Mouse (Mus musculus): Measurements from ENCODE around the gene Tlr9. TPM values are rescaled to one million over a fixed set of nuclear protein-coding genes. Genes with fewer than 3 reads are reported as not detected.

Gene Tlr9
- polyA plus RNA-seq, 1 experiment from 2014 or later, result 0.08 TPM

DNA sequence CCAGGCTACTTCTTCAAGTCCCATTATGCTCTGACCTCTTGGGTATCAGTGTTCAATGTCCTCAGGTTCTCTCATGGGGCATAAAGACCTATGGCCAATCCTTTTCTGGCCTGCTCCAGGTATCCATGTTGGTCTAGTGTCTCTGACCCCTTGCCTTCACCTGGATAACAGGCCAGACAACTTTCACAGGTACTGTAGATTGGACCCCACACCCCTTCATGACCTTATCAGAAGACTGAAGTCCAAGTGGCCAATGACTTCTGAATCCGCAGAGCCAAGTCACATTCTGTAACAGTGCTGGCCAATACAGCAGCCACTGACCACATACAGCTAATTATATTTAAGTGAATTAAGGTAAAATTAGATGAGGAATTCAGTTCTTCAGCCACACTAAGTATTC, 49.9 kb downstream of the Tlr9 start:
- Histone ChIP-seq H3K4me1 (replicated peaks; ENCODE audit: control insufficient read depth, insufficient read depth, low read length) (no peaks in the 10 kb centered on the region; the same call in 1 of the 2 replicates), H3K9ac (ENCODE audit: low read depth, low read length) (no peak overlapping the region), H3K27me3 (replicated peaks; ENCODE audit: control insufficient read depth, insufficient read depth, low read length) (no peaks in the 10 kb centered on the region), H3K9me3 (ENCODE audit: control insufficient read depth) (no peaks in the 10 kb centered on the region), H3K27ac (ENCODE audit: low read depth, low read length) (no peak overlapping the region), H3K4me2 (replicated peaks; ENCODE audit: low read depth) (no peak overlapping the region), H3K4me3 (ENCODE audit: low read depth, low read length) (no peak overlapping the region), H3K36me3 (ENCODE audit: control insufficient read depth, insufficient read depth) (no peaks in the 10 kb centered on the region)
- 82% methylated on average over 1 of the region's 1 CpGs for WGBS
- no peak for ATAC-seq
- TF ChIP-seq CTCF (IDR thresholded peaks at IDR 0.05; ENCODE audit: low read depth), result no peak

DNA sequence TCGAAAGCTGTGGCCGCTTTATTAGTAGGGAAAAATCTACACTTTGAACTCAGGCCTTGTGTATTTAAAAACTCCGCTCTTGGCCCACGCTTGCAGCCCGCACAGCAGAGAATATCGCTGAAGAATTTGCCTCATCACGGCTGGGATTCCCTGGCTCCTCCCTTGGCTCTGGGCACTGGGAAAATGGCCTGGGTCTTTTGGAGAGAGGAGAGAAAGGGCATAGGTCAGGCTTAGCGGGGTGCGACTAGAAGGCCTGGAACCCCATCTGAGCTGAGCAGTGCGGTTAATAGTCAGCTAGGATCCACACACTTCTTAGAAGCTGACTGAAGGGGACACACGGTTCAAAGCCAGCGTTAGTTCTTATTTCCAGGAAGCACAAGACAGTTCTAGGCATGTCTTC, 50.9 kb downstream of the Tlr9 start:
- no peak for ATAC-seq
- no peak overlapping the region for H3K27ac ChIP-seq (ENCODE audit: low read depth, low read length)
- no peak overlapping the region for H3K9ac ChIP-seq (ENCODE audit: low read depth, low read length)
- WGBS, result 90% methylated on average over 12 of the region's 12 CpGs
- no peak overlapping the region for H3K4me3 ChIP-seq (ENCODE audit: low read depth, low read length)
- no peaks in the 10 kb centered on the region; the same call in 1 of the 2 replicates for H3K4me1 ChIP-seq (replicated peaks; ENCODE audit: control insufficient read depth, insufficient read depth, low read length)
- TF ChIP-seq CTCF (IDR thresholded peaks at IDR 0.05; ENCODE audit: low read depth), result no peak
- no peaks in the 10 kb centered on the region for H3K9me3 ChIP-seq (ENCODE audit: control insufficient read depth)
- H3K27me3 ChIP-seq (replicated peaks; ENCODE audit: control insufficient read depth, insufficient read depth, low read length), result no peaks in the 10 kb centered on the region
- no peaks in the 10 kb centered on the region for H3K36me3 ChIP-seq (ENCODE audit: control insufficient read depth, insufficient read depth)
- H3K4me2 ChIP-seq (replicated peaks; ENCODE audit: low read depth), result no peak overlapping the region

DNA sequence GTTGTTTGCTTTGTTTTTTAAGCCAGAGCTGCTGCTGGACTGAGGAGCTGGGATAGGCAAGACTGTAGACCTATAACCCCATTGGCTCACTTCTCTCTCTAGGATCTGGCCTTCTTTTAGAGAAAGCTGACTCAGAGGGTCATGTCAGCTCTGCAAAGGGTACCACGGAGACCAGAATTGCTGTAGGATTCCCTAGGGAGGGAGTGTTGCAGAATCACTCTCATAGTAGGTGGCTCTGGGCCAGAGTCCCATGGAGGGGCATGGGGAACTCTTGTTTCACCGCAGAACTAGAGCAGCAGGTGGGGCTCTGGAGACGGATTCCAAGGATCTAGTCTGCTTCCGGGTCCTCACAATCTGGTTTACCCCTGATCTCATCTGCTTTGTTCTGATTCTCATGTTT, 51.4 kb downstream of the Tlr9 start:
- 59% methylated on average over 4 of the region's 4 CpGs for WGBS
- Histone ChIP-seq H3K36me3 (ENCODE audit: control insufficient read depth, insufficient read depth) (no peaks in the 10 kb centered on the region), H3K27ac (ENCODE audit: low read depth, low read length) (no peak overlapping the region), H3K27me3 (replicated peaks; ENCODE audit: control insufficient read depth, insufficient read depth, low read length) (no peaks in the 10 kb centered on the region), H3K9me3 (ENCODE audit: control insufficient read depth) (no peaks in the 10 kb centered on the region), H3K4me2 (replicated peaks; ENCODE audit: low read depth) (no peak overlapping the region), H3K4me1 (replicated peaks; ENCODE audit: control insufficient read depth, insufficient read depth, low read length) (no peaks in the 10 kb centered on the region; the same call in 1 of the 2 replicates), H3K4me3 (ENCODE audit: low read depth, low read length) (no peak overlapping the region), H3K9ac (ENCODE audit: low read depth, low read length) (no peak overlapping the region)
- no peak for TF ChIP-seq CTCF (IDR thresholded peaks at IDR 0.05; ENCODE audit: low read depth)
- ATAC-seq, result no peak

DNA sequence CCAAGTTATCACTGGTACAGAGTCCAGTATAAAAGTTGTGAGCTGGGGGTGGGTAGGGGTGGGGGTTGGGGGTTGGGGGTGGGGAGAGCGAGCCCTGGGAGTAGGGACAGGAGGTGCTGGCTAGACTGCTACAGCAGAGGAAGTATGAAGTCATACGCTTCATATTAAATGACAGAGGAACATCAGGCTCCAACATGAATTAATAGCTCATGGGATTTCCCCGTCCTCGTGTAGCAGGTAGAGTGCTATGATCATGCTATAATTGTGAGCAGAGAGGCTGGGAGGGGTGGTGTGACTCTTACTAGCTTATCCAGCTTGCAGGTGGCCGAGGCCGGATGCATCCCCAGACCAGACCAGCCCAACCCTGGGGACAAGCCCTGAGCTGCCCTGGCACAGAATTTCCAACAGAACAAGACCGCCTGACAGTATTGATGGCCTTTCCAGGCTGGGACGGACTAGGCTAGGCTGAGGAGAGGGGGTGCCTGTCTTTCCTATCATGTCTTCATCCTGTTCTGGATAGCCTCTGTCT, 52.3 kb downstream of the Tlr9 start:
- Histone ChIP-seq H3K27me3 (replicated peaks; ENCODE audit: control insufficient read depth, insufficient read depth, low read length) (no peaks in the 10 kb centered on the region), H3K9me3 (ENCODE audit: control insufficient read depth) (no peaks in the 10 kb centered on the region), H3K4me1 (replicated peaks; ENCODE audit: control insufficient read depth, insufficient read depth, low read length) (no peaks in the 10 kb centered on the region), H3K36me3 (ENCODE audit: control insufficient read depth, insufficient read depth) (no peaks in the 10 kb centered on the region), H3K4me2 (replicated peaks; ENCODE audit: low read depth) (no peak overlapping the region), H3K4me3 (ENCODE audit: low read depth, low read length) (no peak overlapping the region), H3K9ac (ENCODE audit: low read depth, low read length) (no peak overlapping the region), H3K27ac (ENCODE audit: low read depth, low read length) (no peak overlapping the region)
- 88% methylated on average over 8 of the region's 8 CpGs for WGBS
- TF ChIP-seq CTCF (IDR thresholded peaks at IDR 0.05; ENCODE audit: low read depth), result no peak
- ATAC-seq, result no peak

- Histone ChIP-seq H3K9me3 (ENCODE audit: control insufficient read depth) (no peaks in the 10 kb centered on the region), H3K27me3 (replicated peaks; ENCODE audit: control insufficient read depth, insufficient read depth, low read length) (no peaks in the 10 kb centered on the region), H3K36me3 (ENCODE audit: control insufficient read depth, insufficient read depth) (no peaks in the 10 kb centered on the region), H3K27ac (ENCODE audit: low read depth, low read length) (no peak overlapping the region), H3K4me3 (ENCODE audit: low read depth, low read length) (no peak overlapping the region), H3K4me2 (replicated peaks; ENCODE audit: low read depth) (no peak overlapping the region), H3K4me1 (replicated peaks; ENCODE audit: control insufficient read depth, insufficient read depth, low read length) (no peaks in the 10 kb centered on the region), H3K9ac (ENCODE audit: low read depth, low read length) (no peak overlapping the region)
- TF ChIP-seq CTCF (IDR thresholded peaks at IDR 0.05; ENCODE audit: low read depth), result no peak
- WGBS, result 35% methylated on average over 1 of the region's 1 CpGs
- ATAC-seq, result no peak
These were observed 53.4 kb downstream of the Tlr9 start for GRCm38 (mm10) chr9:106275806-106276205.

MicroRNA genes within 50 kb of the gene (microRNA counts, 519-probe panel; counts per million panel counts)
- 6,304 counts per million, percentile 99 among the panel's probes with 10 or more counts for microRNA mmu-let-7g

Small RNA genes within 50 kb of the gene (microRNA-seq; reads per million reads assigned to microRNA genes)
- gene Mirlet7g, result 52,488 reads per million, percentile 100 among the genes with 10 or more reads in this experiment

Other genes starting within 250 kb of the Tlr9 start
- gene Col6a4, start 125.8 kb upstream of the Tlr9 start, polyA plus RNA-seq (2015; fragmentation: Nextera tagmentation; extraction: Ambion mirVana), result 39.8 and 46.6 TPM in 2 replicates
- gene Glyctk, start 64.5 kb upstream of the Tlr9 start, polyA plus RNA-seq (2015; fragmentation: Nextera tagmentation; extraction: Ambion mirVana), result 17.4 and 20.6 TPM in 2 replicates
- gene Wdr82, start 51.7 kb upstream of the Tlr9 start, polyA plus RNA-seq (2015; fragmentation: Nextera tagmentation; extraction: Ambion mirVana), result 10.6 and 11.3 TPM in 2 replicates
- gene Ppm1m, start 22.9 kb upstream of the Tlr9 start, polyA plus RNA-seq (2015; fragmentation: Nextera tagmentation; extraction: Ambion mirVana), result 10.0 and 10.8 TPM in 2 replicates
- gene Twf2, start 19.5 kb upstream of the Tlr9 start, polyA plus RNA-seq (2015; fragmentation: Nextera tagmentation; extraction: Ambion mirVana), result 21.9 and 25.6 TPM in 2 replicates
- gene Alas1, start 26.1 kb downstream of the Tlr9 start, polyA plus RNA-seq (2015; fragmentation: Nextera tagmentation; extraction: Ambion mirVana), result 81.2 and 82.9 TPM in 2 replicates
- 11.5 and 12.3 TPM in 2 replicates for gene Poc1a, start 58.5 kb downstream of the Tlr9 start, polyA plus RNA-seq (2015; fragmentation: Nextera tagmentation; extraction: Ambion mirVana)
- 4.6 TPM in 2 replicates for gene Dusp7, start 146.0 kb downstream of the Tlr9 start, polyA plus RNA-seq (2015; fragmentation: Nextera tagmentation; extraction: Ambion mirVana)
- gene Rpl29, start 206.9 kb downstream of the Tlr9 start, polyA plus RNA-seq (2015; fragmentation: Nextera tagmentation; extraction: Ambion mirVana), result 539 and 575 TPM in 2 replicates
- gene Acy1, start 215.7 kb downstream of the Tlr9 start, polyA plus RNA-seq (2015; fragmentation: Nextera tagmentation; extraction: Ambion mirVana), result 42.2 and 43.2 TPM in 2 replicates
- 35.9 and 38.1 TPM in 2 replicates for gene Abhd14b, start 224.9 kb downstream of the Tlr9 start, polyA plus RNA-seq (2015; fragmentation: Nextera tagmentation; extraction: Ambion mirVana)
- gene Abhd14a, start 225.1 kb downstream of the Tlr9 start, polyA plus RNA-seq (2015; fragmentation: Nextera tagmentation; extraction: Ambion mirVana), result 20.8 and 21.0 TPM in 2 replicates
- gene Pcbp4, start 230.7 kb downstream of the Tlr9 start, polyA plus RNA-seq (2015; fragmentation: Nextera tagmentation; extraction: Ambion mirVana), result 13.8 and 15.7 TPM in 2 replicates
- 0.17 and 0.26 TPM in 2 replicates for gene Gpr62, start 243.3 kb downstream of the Tlr9 start, polyA plus RNA-seq (2015; fragmentation: Nextera tagmentation; extraction: Ambion mirVana)

All from intestine, postnatal 0 days (tissue).